Mouse (Mus musculus): ENCODE results near the gene Unc50. TPM values are rescaled to one million over a fixed set of nuclear protein-coding genes. Genes with fewer than 3 reads are reported as not detected.

Gene Unc50
- polyA plus RNA-seq (2015; fragmentation: Nextera tagmentation; extraction: Ambion mirVana) = 74.0 and 80.8 TPM in 2 replicates

GRCm38 (mm10) chr1:37429366-37430296 is at the start of gene Unc50, which contains the start of gene Coa5:
TSS of gene Unc50 (plus strand) at chr1:37430139.
TSS of gene Coa5 (minus strand) at chr1:37430103.

Other genes starting within 250 kb of the Unc50 start
- gene Cnga3, start 215.7 kb upstream of the Unc50 start, polyA plus RNA-seq (2015; fragmentation: Nextera tagmentation; extraction: Ambion mirVana) = 0.14 and 0.15 TPM in 2 replicates
- 11.2 and 13.3 TPM in 2 replicates for gene Inpp4a, start 130.3 kb upstream of the Unc50 start, polyA plus RNA-seq (2015; fragmentation: Nextera tagmentation; extraction: Ambion mirVana)
- 37.2 and 39.6 TPM in 2 replicates for gene Coa5, start within 50 bp of the Unc50 start, polyA plus RNA-seq (2015; fragmentation: Nextera tagmentation; extraction: Ambion mirVana)
- gene Mgat4a, start 110.9 kb downstream of the Unc50 start, polyA plus RNA-seq (2015; fragmentation: Nextera tagmentation; extraction: Ambion mirVana) = 2.4 and 2.8 TPM in 2 replicates